ENCODE assay signal across 23 mouse cellular contexts in the genomic region with DNA sequence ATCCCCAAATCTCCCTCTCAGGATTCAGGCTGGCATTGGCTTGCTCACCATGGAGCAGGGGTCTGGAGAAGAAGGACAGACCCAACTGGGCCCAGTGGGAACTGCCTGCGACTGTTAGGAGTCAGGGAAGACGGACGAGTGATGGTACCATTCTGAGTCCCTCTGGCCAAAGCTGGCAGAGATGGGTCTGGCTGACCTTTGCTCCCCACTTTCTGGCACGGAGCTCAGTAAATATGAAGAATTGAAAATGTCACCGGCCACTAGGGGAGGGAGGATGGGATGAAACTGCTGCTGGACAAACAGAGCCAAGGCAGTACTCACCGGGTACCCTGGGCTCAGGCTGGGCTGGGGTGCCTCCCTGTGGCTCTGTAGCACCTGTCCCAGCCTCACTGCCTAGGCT. TPM values are rescaled to one million over a fixed set of nuclear protein-coding genes. Genes with fewer than 3 reads are reported as not detected.
"Had no signal": no experiment of that assay in that cellular context is flagged by ENCODE, and none has a peak within 500 bp of the region (broad histone marks: within the 10 kb centered on the region; RNA-seq: fewer than 3 reads in every experiment).

No protein-coding gene starts in this region.

- DNase-seq: kidney, postnatal 10 days; layer of hippocampus, adult 9-11 months; lung, adult 2 months; lung, postnatal 36 days; midbrain, embryonic 14.5 days; retina, postnatal 1 day; right cerebral cortex, postnatal 25 days; spleen, adult 18-20 months; thymus, adult 18-20 months; thymus, postnatal 36 days had no signal

- H3K36me3 ChIP-seq: intestine, embryonic 15.5 days; limb, embryonic 10.5 days; limb, embryonic 13.5 days; liver, embryonic 12.5 days; liver, embryonic 15.5 days; midbrain, embryonic 10.5 days; neural tube, embryonic 13.5 days; stomach, embryonic 15.5 days had no signal

- H3K9me3 ChIP-seq: intestine, embryonic 15.5 days; limb, embryonic 10.5 days; limb, embryonic 13.5 days; liver, embryonic 12.5 days; liver, embryonic 15.5 days; midbrain, embryonic 10.5 days; neural tube, embryonic 13.5 days; stomach, embryonic 15.5 days had no signal

- H3K4me1 ChIP-seq: limb, embryonic 10.5 days; limb, embryonic 13.5 days; liver, embryonic 12.5 days; neural tube, embryonic 13.5 days; stomach, embryonic 15.5 days had no signal

- H3K27ac ChIP-seq: intestine, embryonic 15.5 days; layer of hippocampus, adult 2 months; limb, embryonic 13.5 days; liver, embryonic 12.5 days; liver, embryonic 15.5 days; neural tube, embryonic 13.5 days; stomach, embryonic 15.5 days had no signal

- H3K4me2 ChIP-seq: intestine, embryonic 15.5 days; limb, embryonic 13.5 days; liver, embryonic 12.5 days; liver, embryonic 15.5 days; neural tube, embryonic 13.5 days; stomach, embryonic 15.5 days had no signal

- H3K4me3 ChIP-seq: intestine, embryonic 15.5 days; layer of hippocampus, adult 2 months; limb, embryonic 10.5 days; limb, embryonic 13.5 days; liver, embryonic 12.5 days; liver, embryonic 15.5 days; megakaryocyte, embryonic 14.5 days; midbrain, embryonic 10.5 days; myocyte; neural tube, embryonic 13.5 days; stomach, embryonic 15.5 days had no signal

- ATAC-seq: intestine, embryonic 15.5 days; liver, embryonic 12.5 days; lung, postnatal 0 days had no signal

- H3K9ac ChIP-seq: intestine, embryonic 15.5 days; limb, embryonic 13.5 days; liver, embryonic 12.5 days; liver, embryonic 15.5 days; neural tube, embryonic 13.5 days; stomach, embryonic 15.5 days had no signal

- H3K27me3 ChIP-seq: intestine, embryonic 15.5 days; limb, embryonic 13.5 days; liver, embryonic 15.5 days; neural tube, embryonic 13.5 days; stomach, embryonic 15.5 days had no signal

RNA-seq across cellular contexts. Expression of a gene that starts 37.2 kb away (rescaled TPM):
- total RNA-seq: neutrophil, adult 5-6 weeks had no signal
